Mouse (Mus musculus) kidney, adult 2 months (tissue): ENCODE measurements around the gene Sms.

Experiments used
- CTCF ChIP-seq: fragments of 200-500 bp; conservative IDR thresholded peaks from 2 replicates; pipeline ENCODE4 v1.5.1; 2011; ENCODE audit warnings: low read depth, mild to moderate bottlenecking, control low read depth, low read length, moderate library complexity, mixed read lengths; ENCODE audit not compliant: insufficient read depth, insufficient read length
- POLR2A ChIP-seq: fragments of 200-500 bp; IDR thresholded peaks from one replicate; pipeline ENCODE4 v1.6.1; 2011; ENCODE audit warnings: low read depth, low read length, control low read depth

DNA sequence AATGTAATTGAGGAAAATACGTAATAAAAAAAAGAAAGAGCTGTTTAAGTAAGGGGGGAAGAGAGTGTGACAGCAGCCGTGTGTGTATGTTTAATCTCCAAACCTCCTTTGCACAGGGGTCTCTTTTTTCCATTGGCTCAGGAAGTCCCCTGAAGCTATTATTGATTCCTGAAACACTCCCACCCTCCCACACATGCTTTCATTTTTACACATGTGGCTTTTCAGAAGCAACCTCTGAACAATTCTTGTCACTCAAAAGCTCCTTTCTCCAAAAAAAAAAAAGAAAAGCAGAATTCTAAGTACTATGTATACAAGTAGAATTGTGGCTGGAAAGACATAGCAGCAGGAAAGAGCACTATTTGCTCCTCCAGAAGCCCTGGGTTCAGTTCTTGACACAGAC is 24.0 kb downstream of the Sms start:
- no peak for TF ChIP-seq CTCF
- TF ChIP-seq POLR2A: no peak
